Mouse (Mus musculus) hindbrain, embryonic 15.5 days (tissue): Measurements from ENCODE around the gene Rapgef1. TPM values are rescaled to one million over a fixed set of nuclear protein-coding genes. Genes with fewer than 3 reads are reported as not detected.
A peak's percentile ranks its signal among the peaks of the same experiment; 100 is the strongest.

Experiments used
- ATAC-seq: fragments of 200-750 bp; cut with Nextera tagmentation; 2 replicates; pipeline ENCODE4 v1.8.0; 2017; ENCODE audit warnings: low read depth, moderate number of reproducible peaks, moderate TSS enrichment; ENCODE audit not compliant: low FRiP score
- H3K27ac ChIP-seq: fragments of 300-500 bp; sonication (generic); replicated peaks from 2 replicates; pipeline ENCODE4 v1.5.1; 2015; ENCODE audit warnings: mild to moderate bottlenecking, inconsistent platforms
- H3K27me3 ChIP-seq: fragments of 300-500 bp; sonication (generic); 2 replicates; pipeline ENCODE4 v1.6.1; 2015; ENCODE audit warnings: control low read depth, inconsistent platforms
- H3K36me3 ChIP-seq: fragments of 300-500 bp; sonication (generic); 2 replicates; pipeline ENCODE4 v1.6.1; 2015; ENCODE audit warnings: control low read depth, inconsistent platforms
- H3K4me1 ChIP-seq: fragments of 300-500 bp; sonication (generic); replicated peaks from 2 replicates; pipeline ENCODE4 v1.6.1; 2015; ENCODE audit warnings: control low read depth, inconsistent platforms
- H3K4me2 ChIP-seq: fragments of 300-500 bp; sonication (generic); 2 replicates; pipeline ENCODE4 v1.6.1; 2015; ENCODE audit warnings: moderate library complexity, mild to moderate bottlenecking, inconsistent platforms
- H3K4me3 ChIP-seq: fragments of 300-500 bp; sonication (generic); 2 replicates; pipeline ENCODE4 v1.5.1; 2015; ENCODE audit warnings: mild to moderate bottlenecking, inconsistent platforms
- H3K9ac ChIP-seq: fragments of 300-500 bp; sonication (generic); 2 replicates; pipeline ENCODE4 v1.6.1; 2015; ENCODE audit warnings: inconsistent platforms
- H3K9me3 ChIP-seq: fragments of 300-500 bp; sonication (generic); 2 replicates; pipeline ENCODE4 v1.6.1; 2016; ENCODE audit warnings: control low read depth, inconsistent platforms
- WGBS: fragments of 180-500 bp; shearing (Covaris S2); methylation state at CpG from one replicate; pipeline ENCODE4 v1.1.7; 2015; 5-methylcytosine and 5-hydroxymethylcytosine counted together
- polyA plus RNA-seq: library from polyadenylated mRNA; unstranded; fragments of >200 nt; fragmentation: Nextera tagmentation; extraction: Ambion mirVana; gene quantifications from 2 replicates; pipeline ENCODE4 v1.2.1, GENCODE M21; 2015

Rapgef1 gene
- polyA plus RNA-seq, 1 experiment from 2014 or later = 23.4 TPM

DNA sequence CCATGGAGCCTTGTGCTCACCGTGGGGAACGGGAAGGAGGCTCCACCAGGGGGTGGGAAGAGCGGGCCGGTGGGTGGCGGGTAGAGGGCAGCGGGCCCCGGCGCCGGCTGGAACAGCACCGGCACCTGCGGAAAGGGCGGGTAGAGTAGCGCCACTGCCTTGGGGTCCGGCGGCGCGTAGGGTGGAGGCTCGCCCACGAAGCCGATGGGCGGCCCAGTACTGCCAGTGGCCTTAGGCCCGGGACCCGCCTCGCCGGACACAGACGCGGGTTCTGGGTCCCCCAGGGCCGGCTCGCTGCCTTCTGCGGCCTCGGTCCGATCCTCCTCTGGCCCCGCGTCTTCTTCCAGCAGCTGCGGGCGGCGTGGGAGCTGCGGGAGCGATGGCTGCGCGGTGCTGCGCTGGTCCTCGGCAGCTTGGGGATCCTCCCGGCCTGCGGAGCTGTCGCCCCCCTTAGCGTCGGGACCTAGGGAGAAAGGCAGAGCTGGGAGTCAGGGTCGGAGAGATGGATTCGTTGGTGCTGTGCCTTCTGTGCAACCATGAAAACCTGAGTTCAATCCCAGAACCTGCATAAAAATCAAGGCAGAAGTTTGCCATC lies 127.8 kb downstream of the Rapgef1 start:
- no peak overlapping the region for H3K27ac ChIP-seq
- no peaks in the 10 kb centered on the region for H3K9me3 ChIP-seq
- peaks cover 29% of the 10 kb centered on the region for H3K27me3 ChIP-seq
- peaks cover 17% of the 10 kb centered on the region for H3K4me1 ChIP-seq
- peak overlapping the region; percentile 42 for H3K4me3 ChIP-seq
- 0 out of 2 replicates have a peak, but pooled peaks have one; percentile 28 for ATAC-seq
- 3% methylated on average over 50 of the region's 50 CpGs for WGBS
- peak overlapping the region; percentile 91 for H3K4me2 ChIP-seq
- H3K36me3 ChIP-seq = no peaks in the 10 kb centered on the region
- H3K9ac ChIP-seq = peak overlapping the region; percentile 44

DNA sequence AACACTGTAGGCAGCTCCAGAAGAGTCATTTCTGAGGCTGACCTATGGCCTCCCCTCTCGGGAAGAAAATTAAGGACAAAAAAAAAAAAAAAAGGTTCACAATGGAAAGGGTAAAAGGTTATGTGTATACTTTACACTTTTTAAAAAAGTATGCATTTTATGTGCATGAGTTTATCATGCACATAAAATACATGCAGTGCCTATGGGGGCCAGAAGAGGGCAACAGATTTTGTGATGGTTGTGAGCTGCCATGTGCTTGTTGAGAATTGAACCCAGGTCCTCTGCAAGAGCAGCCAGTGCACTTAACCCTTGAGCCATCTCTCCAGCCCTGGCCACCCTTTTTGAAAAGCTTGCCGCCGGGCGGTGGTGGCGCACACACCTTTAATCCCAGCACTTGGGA lies 128.3 kb downstream of the Rapgef1 start:
- H3K4me2 ChIP-seq = peak overlapping the region; percentile 91
- no peak overlapping the region for H3K27ac ChIP-seq
- H3K4me3 ChIP-seq = 0 out of 2 replicates have a peak overlapping the region, but pooled peaks have one; percentile 42
- WGBS = 57% methylated on average over 5 of the region's 5 CpGs
- no peak for ATAC-seq
- no peaks in the 10 kb centered on the region for H3K36me3 ChIP-seq
- H3K9me3 ChIP-seq = no peaks in the 10 kb centered on the region
- peaks cover 17% of the 10 kb centered on the region for H3K4me1 ChIP-seq
- H3K27me3 ChIP-seq = peaks cover 35% of the 10 kb centered on the region
- H3K9ac ChIP-seq = no peak overlapping the region; the same call in 1 of the 2 replicates

DNA sequence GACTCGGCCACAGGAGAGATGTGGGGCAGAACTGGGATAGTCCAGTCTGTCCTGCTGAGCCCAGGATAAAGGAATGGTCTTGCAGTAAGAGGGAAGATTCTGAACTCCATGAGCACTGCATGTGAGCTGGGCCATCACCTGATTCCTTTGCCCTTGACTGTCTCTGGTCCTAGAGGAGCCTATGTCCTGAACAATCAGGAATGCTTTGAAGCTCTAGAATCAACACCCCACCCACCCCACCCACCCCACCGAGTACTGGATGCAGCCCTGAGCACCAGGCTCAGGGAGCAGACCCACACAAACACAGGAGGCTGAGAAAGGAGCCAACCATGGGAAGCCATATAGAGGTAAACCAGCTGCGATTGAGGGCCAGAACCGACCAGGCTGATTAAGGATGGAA lies 129.0 kb downstream of the Rapgef1 start:
- Histone ChIP-seq H3K4me1 (peaks cover 17% of the 10 kb centered on the region), H3K27me3 (peaks cover 38% of the 10 kb centered on the region), H3K9me3 (no peaks in the 10 kb centered on the region), H3K4me3 (no peak overlapping the region), H3K27ac (no peak overlapping the region), H3K36me3 (no peaks in the 10 kb centered on the region), H3K9ac (no peak overlapping the region), H3K4me2 (no peak overlapping the region)
- 88% methylated on average over 4 of the region's 4 CpGs for WGBS
- ATAC-seq = no peak

DNA sequence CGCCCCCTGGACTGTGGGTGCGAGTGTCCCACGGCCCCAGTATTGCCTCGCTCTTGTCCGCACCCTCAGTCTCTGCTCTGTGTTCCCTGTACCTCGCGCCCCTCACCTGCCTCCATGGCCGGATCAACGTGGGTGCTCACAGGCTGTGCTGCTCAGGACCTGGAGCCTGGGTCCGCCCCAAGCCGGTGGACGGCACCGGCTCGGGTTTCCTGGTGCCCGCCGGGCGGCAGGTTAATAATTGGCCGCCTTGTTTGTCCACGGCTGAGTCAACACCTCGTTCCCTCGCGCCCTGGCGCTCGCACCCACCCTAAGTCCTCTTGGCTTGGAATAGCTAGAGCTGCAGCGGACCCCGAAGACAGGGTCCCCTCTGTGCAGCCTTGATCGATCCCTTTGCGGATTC lies 132.0 kb downstream of the Rapgef1 start, which contains the start of gene Gm13420:
Gene Gm13420, minus strand, starts transcription at position 189 of the 400 bp plus-strand sequence.
- Histone ChIP-seq H3K36me3 (no peaks in the 10 kb centered on the region), H3K9ac (no peak within 1 kb of the TSS), H3K4me1 (peaks cover 17% of the 10 kb centered on the region), H3K27me3 (peaks cover 35% of the 10 kb centered on the region), H3K9me3 (no peaks in the 10 kb centered on the region), H3K4me3 (peak within 1 kb of the TSS; percentile 7; the same call in 1 of the 2 replicates), H3K4me2 (peak within 1 kb of the TSS; percentile 20), H3K27ac (no peak within 1 kb of the TSS)
- 3% methylated on average over 28 of the region's 28 CpGs for WGBS
- no peak for ATAC-seq

DNA sequence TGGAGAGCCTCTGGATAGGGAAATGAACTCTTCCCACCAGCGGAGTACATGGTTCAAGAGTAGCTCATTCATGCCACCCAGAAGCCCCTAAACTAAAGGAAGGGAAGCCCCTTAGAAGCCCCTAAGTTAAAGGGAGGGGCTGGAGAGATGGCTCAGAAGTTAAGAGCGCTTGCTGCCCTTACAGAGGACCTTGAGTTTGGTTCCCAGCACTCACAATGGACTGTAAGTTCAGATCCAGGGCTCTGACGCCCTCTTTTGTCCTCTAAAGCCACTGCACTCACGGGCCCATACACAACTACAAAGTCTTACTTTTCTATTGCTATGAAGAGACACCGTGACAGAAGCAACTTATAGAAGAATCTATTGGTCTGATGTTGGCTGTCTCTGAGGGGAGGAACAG lies 132.9 kb downstream of the Rapgef1 start:
- Histone ChIP-seq H3K4me3 (no peak overlapping the region), H3K9me3 (no peaks in the 10 kb centered on the region), H3K27me3 (peaks cover 30% of the 10 kb centered on the region), H3K4me1 (peaks cover 12% of the 10 kb centered on the region), H3K36me3 (no peaks in the 10 kb centered on the region), H3K27ac (no peak overlapping the region), H3K9ac (no peak overlapping the region), H3K4me2 (no peak overlapping the region)
- 86% methylated on average over 5 of the region's 5 CpGs for WGBS
- no peak for ATAC-seq

DNA sequence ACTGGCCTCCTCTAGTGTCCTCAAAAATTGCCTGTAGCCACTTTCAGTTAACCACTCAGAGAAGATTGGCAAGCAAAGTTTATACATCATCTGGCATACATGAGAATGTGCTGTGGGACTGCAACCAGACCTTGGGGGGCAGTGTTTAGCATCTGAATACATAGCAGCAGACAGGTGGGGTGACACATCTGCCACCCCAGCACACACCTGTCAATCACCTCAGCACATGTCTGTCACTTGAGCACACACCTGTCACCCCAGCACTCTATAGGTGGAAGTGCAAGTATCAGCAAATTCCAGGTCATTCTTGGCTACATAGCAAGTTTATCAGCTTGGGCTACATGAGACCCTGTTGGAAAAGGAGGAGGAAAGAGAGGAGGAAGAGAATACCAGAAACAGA lies 136.2 kb downstream of the Rapgef1 start:
- ATAC-seq = no peak
- Histone ChIP-seq H3K27me3 (peaks cover 25% of the 10 kb centered on the region), H3K4me1 (peaks cover 10% of the 10 kb centered on the region; the same call in 1 of the 2 replicates), H3K27ac (no peak overlapping the region), H3K36me3 (no peaks in the 10 kb centered on the region), H3K4me3 (no peak overlapping the region), H3K9me3 (no peaks in the 10 kb centered on the region), H3K4me2 (no peak overlapping the region), H3K9ac (no peak overlapping the region)

DNA sequence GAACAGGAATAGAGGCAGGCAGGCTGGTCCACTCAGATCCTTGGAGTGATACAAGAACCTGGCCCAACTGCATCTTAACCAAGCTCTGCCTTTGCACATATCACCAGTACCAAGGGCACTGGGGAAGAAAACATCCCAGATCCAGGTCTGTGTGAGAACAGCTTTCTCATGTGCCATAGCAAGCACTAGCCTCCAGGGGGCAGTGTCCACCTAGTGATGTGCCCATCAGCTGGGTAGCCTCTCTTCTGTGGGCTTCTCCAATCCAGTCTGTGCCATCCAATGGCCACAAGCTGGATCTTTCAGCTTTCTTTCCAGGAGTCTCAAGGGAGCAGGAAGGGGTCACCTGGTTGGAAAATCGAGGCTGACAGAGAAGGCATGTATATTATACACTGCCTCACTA lies 145.3 kb downstream of the Rapgef1 start:
- H3K9me3 ChIP-seq = no peaks in the 10 kb centered on the region
- no peak overlapping the region for H3K4me3 ChIP-seq
- H3K27ac ChIP-seq = no peak overlapping the region
- H3K9ac ChIP-seq = no peak overlapping the region
- 0% methylated on average over 1 of the region's 1 CpGs for WGBS
- no peaks in the 10 kb centered on the region for H3K27me3 ChIP-seq
- ATAC-seq = peak; percentile 48; the same call in 1 of the 2 replicates
- no peaks in the 10 kb centered on the region for H3K4me1 ChIP-seq
- H3K4me2 ChIP-seq = no peak overlapping the region
- no peaks in the 10 kb centered on the region for H3K36me3 ChIP-seq

DNA sequence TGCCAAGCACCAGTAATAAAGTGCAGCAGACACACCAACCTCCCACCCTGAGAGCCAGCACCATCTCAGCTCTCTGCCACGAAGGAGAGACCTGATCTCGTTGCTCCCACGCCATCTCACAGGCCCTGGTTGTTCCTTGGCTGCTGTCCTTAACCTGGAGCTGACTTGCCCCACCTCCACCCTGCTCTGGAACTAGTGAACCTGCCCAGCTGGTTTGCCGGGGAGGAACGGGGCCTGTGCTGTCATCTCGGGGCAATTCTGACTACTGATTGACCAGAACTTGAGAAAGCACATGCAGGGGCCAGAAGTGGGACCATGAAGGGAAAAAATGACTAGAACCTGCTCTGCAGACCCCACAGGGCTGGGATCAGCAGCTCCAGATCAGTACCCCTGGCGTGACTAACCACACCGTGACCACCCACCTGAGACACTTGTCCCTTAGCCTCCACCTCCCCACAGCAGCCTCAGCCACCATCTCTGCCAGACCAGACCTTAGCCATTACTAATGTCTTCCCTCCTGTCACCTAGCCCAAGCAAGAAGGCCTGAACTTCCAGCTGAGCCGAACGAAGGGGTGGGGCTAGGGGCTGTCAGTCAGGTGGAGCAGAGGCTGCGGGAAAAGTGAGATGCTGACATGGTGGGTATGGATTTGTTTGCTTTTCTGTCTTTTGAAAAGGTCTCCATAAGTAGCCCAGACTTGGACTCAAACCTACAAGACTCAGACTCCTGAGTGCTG lies 148.6 kb downstream of the Rapgef1 start:
- no peak for ATAC-seq
- H3K4me1 ChIP-seq = no peaks in the 10 kb centered on the region
- H3K4me2 ChIP-seq = no peak overlapping the region
- no peak overlapping the region for H3K27ac ChIP-seq
- no peak overlapping the region for H3K9ac ChIP-seq
- no peaks in the 10 kb centered on the region for H3K36me3 ChIP-seq
- H3K27me3 ChIP-seq = no peaks in the 10 kb centered on the region
- H3K4me3 ChIP-seq = no peak overlapping the region
- no peaks in the 10 kb centered on the region for H3K9me3 ChIP-seq
- 73% methylated on average over 11 of the region's 11 CpGs for WGBS

DNA sequence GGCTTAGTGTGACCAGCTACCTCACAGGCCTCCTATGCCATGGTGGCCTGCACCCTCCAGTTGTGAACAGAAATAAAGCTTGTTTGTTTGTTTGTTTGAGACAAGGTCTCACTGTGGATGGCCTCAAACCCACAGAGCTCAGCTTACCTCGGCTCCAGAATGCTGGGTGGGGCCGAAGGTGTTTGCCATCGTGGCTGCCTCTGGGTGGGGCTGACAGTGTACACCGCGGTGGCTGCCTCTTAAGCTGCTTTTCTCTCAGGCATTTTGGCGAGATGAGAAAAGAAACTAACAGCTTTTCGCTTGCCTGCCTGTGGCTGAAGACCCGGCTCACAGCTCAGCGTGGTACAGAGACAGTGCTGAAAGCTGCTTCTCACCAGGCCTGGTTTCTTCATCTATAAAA lies 149.4 kb downstream of the Rapgef1 start:
- Histone ChIP-seq H3K36me3 (no peaks in the 10 kb centered on the region), H3K4me2 (no peak overlapping the region), H3K9ac (no peak overlapping the region), H3K4me3 (no peak overlapping the region), H3K27me3 (no peaks in the 10 kb centered on the region), H3K9me3 (no peaks in the 10 kb centered on the region), H3K4me1 (no peaks in the 10 kb centered on the region), H3K27ac (no peak overlapping the region)
- ATAC-seq = no peak
- WGBS = 71% methylated on average over 9 of the region's 9 CpGs

DNA sequence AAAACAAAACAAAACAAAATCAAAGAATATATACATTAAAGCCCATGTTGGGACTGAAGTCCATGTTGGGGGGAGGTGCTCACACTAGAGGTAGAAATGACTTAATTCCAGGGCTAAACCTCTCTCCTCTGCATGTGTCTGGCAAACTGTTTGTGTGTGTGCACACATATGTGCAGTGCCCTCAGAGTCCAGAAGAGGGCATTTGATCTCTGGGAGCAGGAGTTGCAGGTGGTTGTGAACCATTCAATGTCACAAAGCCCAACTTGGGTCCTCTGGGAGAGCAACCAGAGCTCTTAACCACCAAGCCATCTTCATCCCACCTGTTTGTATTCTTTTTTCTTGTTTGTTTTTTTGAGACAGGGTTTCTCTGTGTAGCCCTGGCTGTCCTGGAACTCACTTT lies 150.6 kb downstream of the Rapgef1 start:
- Histone ChIP-seq H3K36me3 (no peaks in the 10 kb centered on the region), H3K27ac (no peak overlapping the region), H3K4me2 (no peak overlapping the region), H3K9ac (no peak overlapping the region), H3K27me3 (no peaks in the 10 kb centered on the region), H3K4me3 (no peak overlapping the region), H3K4me1 (no peaks in the 10 kb centered on the region), H3K9me3 (no peaks in the 10 kb centered on the region)
- no peak for ATAC-seq

DNA sequence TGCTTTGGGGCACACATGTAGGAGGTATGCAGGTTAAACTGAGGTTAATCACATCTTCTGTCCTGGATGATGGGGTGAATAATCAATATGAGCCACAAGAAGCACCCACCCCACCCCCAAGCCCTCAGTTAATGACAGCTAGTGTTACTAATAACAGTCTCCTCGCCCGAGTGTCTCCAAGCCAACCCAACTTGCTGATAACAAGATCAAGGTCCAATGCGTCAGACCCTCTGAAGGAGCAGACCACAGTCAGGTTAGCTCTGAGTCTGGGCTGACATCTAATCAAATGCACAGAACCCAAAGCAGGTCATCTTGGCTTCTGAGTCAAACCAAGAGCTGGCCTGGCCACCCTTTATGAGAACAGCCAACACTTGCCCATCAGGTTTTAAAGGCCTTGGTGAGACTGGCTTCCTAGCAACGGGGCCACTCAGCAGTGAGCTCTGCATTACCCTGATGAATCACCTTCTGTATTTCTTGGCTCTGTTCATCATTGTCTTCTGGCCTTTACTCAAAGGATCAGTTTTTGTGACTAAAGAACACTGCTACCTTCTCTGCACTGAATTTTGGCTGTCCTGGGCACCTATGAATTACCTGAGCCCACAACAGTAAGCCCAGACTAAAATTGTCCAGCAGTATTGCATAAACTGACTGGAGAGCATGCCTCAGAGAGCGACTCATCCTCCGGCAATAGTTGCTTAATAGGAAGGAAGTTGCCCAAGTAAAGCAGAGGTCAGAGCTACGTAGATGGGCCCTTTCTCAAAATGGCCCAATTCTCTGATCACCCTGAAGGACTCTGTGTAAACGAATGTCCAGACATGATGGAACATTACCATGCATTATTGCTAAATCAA lies 152.3 kb downstream of the Rapgef1 start:
- Histone ChIP-seq H3K9ac (no peak overlapping the region), H3K4me1 (no peaks in the 10 kb centered on the region), H3K4me3 (no peak overlapping the region), H3K4me2 (no peak overlapping the region), H3K9me3 (no peaks in the 10 kb centered on the region), H3K36me3 (peaks cover 4% of the 10 kb centered on the region; the same call in 1 of the 2 replicates), H3K27ac (no peak overlapping the region), H3K27me3 (no peaks in the 10 kb centered on the region)
- 89% methylated on average over 8 of the region's 8 CpGs for WGBS
- ATAC-seq = no peak

DNA sequence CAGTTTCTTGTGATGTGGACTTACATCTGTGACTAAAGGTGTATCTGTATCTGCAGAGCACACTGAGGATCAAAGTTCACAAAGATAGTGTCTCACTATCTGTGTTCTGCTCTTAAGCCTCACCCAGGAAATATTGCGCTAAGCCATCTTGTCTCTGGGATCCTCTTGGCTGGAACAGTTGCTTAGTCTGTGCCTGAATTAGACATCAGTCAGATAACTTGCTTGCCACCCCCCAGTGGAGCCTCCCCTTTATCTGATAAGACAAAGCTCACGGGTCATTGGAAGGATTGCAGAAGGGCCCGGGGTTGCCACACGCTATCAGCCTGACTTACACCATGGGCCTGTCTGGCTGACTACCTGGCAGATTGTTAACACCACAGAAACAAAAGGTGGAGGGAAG lies 153.8 kb downstream of the Rapgef1 start:
- H3K9ac ChIP-seq = no peak overlapping the region
- no peak overlapping the region for H3K4me2 ChIP-seq
- no peak overlapping the region for H3K27ac ChIP-seq
- H3K27me3 ChIP-seq = no peaks in the 10 kb centered on the region
- H3K4me1 ChIP-seq = no peaks in the 10 kb centered on the region
- WGBS = 94% methylated on average over 4 of the region's 4 CpGs
- ATAC-seq = no peak
- H3K4me3 ChIP-seq = no peak overlapping the region
- H3K9me3 ChIP-seq = no peaks in the 10 kb centered on the region
- peaks cover 19% of the 10 kb centered on the region for H3K36me3 ChIP-seq
